In genomic region chr10:61618528-61618927, GRCm38 (mm10) we compare ENCODE assay signal across 25 mouse cellular contexts. TPM values are rescaled to one million over a fixed set of nuclear protein-coding genes. Genes with fewer than 3 reads are reported as not detected.
DNase-seq lines count a peak whose midpoint lies in the region; ATAC-seq and TF ChIP-seq lines count a peak whose summit lies in the region.
"Had no signal": no experiment of that assay in that cellular context is flagged by ENCODE, and none has a peak within 500 bp of the region (broad histone marks: within the 10 kb centered on the region; RNA-seq: fewer than 3 reads in every experiment).

No protein-coding gene starts in this region.

- no peaks in the 10 kb centered on the region for H3K36me3 ChIP-seq in CH12.LX (replicated peaks in 1 of 2; ENCODE audit: control insufficient read depth in 1 of 2, insufficient read depth in 1 of 2, low read length in 1 of 2)
- no peaks in the 10 kb centered on the region for H3K36me3 ChIP-seq in MEL (ENCODE audit: control insufficient read depth in 1 of 2, insufficient read depth in 2 of 2, low read length in 2 of 2)
- H3K36me3 ChIP-seq in forebrain, embryonic 10.5 days (replicated peaks): no peaks in the 10 kb centered on the region
- H3K36me3 ChIP-seq: embryonic facial prominence, embryonic 13.5 days; G1E; heart, embryonic 12.5 days; hindbrain, embryonic 10.5 days; intestine, embryonic 15.5 days had no signal

- peak; percentile 39; the same call in 1 of the 2 replicates for ATAC-seq in megakaryocyte progenitor cell, adult 5-6 weeks (replicated peaks; ENCODE audit: poor library complexity)
- ATAC-seq: CD4-positive, CD25-positive, alpha-beta regulatory T cell, adult 4 months; forebrain, embryonic 14.5 days; intestine, embryonic 15.5 days had no signal

- no peak overlapping the region for H3K27ac ChIP-seq in CH12.LX (ENCODE audit: insufficient read depth, low read depth)
- H3K27ac ChIP-seq in MEL (ENCODE audit: control insufficient read depth, low read depth, low read length): no peak overlapping the region
- no peak overlapping the region for H3K27ac ChIP-seq in forebrain, embryonic 10.5 days
- H3K27ac ChIP-seq: embryonic facial prominence, embryonic 13.5 days; gastrocnemius, adult 2 months; hindbrain, embryonic 10.5 days; hindbrain, embryonic 14.5 days; intestine, embryonic 15.5 days had no signal

- H3K4me2 ChIP-seq in CH12.LX (ENCODE audit: insufficient read depth, low read depth, poor library complexity, severe bottlenecking): no peak overlapping the region
- H3K4me2 ChIP-seq: embryonic facial prominence, embryonic 13.5 days; heart, embryonic 12.5 days; hindbrain, embryonic 14.5 days; intestine, embryonic 15.5 days had no signal

- H3K4me3 ChIP-seq in CH12.LX (replicated peaks in 1 of 3; ENCODE audit: low read depth in 2 of 3, low read length in 2 of 3, poor library complexity in 1 of 3): no peak overlapping the region
- no peak overlapping the region for H3K4me3 ChIP-seq in MEL (ENCODE audit: control insufficient read depth in 1 of 2, insufficient read depth in 1 of 2, low read depth in 2 of 2, low read length in 2 of 2)
- H3K4me3 ChIP-seq in forebrain, embryonic 10.5 days: no peak overlapping the region
- H3K4me3 ChIP-seq: embryonic facial prominence, embryonic 13.5 days; gastrocnemius, adult 2 months; heart, embryonic 12.5 days; hindbrain, embryonic 10.5 days; intestine, embryonic 15.5 days had no signal

- TF ChIP-seq RAD21 in CH12.LX (IDR thresholded peaks at IDR 0.05; ENCODE audit: low read depth, low read length) (no peak), MEL (IDR thresholded peaks at IDR 0.05; ENCODE audit: low read depth, low read length) (no peak; the same call in 1 of the 2 replicates)

- TF ChIP-seq POLR2A in CH12.LX (IDR thresholded peaks at IDR 0.05; ENCODE audit: low read depth, low read length) (no peak), MEL (IDR thresholded peaks at IDR 0.05; ENCODE audit: control insufficient read depth in 1 of 2, insufficient read depth in 1 of 2, low read depth in 1 of 2, low read length in 2 of 2, poor library complexity in 1 of 2) (no peak)

- H3K27me3 ChIP-seq in CH12.LX (replicated peaks) (no peaks in the 10 kb centered on the region), MEL (ENCODE audit: control insufficient read depth in 1 of 2, insufficient read depth in 2 of 2, low read length in 2 of 2) (no peaks in the 10 kb centered on the region)
- H3K27me3 ChIP-seq in forebrain, embryonic 10.5 days (ENCODE audit: poor library complexity, severe bottlenecking): peaks cover 8% of the 10 kb centered on the region
- H3K27me3 ChIP-seq: intestine, embryonic 15.5 days had no signal

- in situ Hi-C loops in CH12.LX (cut with MboI; ENCODE audit: low pct_ligation_motif_present, low pct_unique_long_range_greater_than_20kb, low sequenced_read_pairs): no loop called here

- DNase-seq in 416B (ENCODE audit: low read depth) (peak; percentile 42), CH12.LX (ENCODE audit: extremely low read depth) (peak; percentile 14), MEL (ENCODE audit: low read depth, low spot score) (peak; percentile 48)
- no peak for DNase-seq in forebrain, embryonic 10.5 days (ENCODE audit: extremely low spot score, low spot score)
- DNase-seq in cerebellum, adult 11 months: no peak
- no peak for DNase-seq in layer of hippocampus, postnatal 25 days (ENCODE audit: extremely low spot score in 1 of 2, low spot score in 1 of 2)
- DNase-seq: adrenal gland, postnatal 10 days; B cell, adult 2 months; cerebellum, adult 11-12 months; cerebellum, adult 9-11 months; cerebellum, postnatal 36 days; gastrocnemius, adult 2 months; gastrocnemius, postnatal 25 days had no signal

- 92% methylated on average over 2 of the region's 2 CpGs for WGBS in forebrain, embryonic 10.5 days

- H3K4me1 ChIP-seq in CH12.LX (ENCODE audit: control insufficient read depth in 1 of 2, insufficient read depth in 2 of 2) (peaks cover 3 to 19% of the 10 kb centered on the region in 2 experiments; a peak in 3 of 4 replicates), MEL (ENCODE audit: control insufficient read depth in 1 of 2, insufficient read depth in 2 of 2, low read length in 2 of 2) (no peaks in the 10 kb centered on the region)
- H3K4me1 ChIP-seq in forebrain, embryonic 10.5 days: peaks cover 8% of the 10 kb centered on the region
- H3K4me1 ChIP-seq: embryonic facial prominence, embryonic 13.5 days; heart, embryonic 12.5 days; hindbrain, embryonic 10.5 days; intestine, embryonic 15.5 days had no signal

- dilution Hi-C loops in CH12.LX (cut with MboI; ENCODE audit: extremely low pct_ligation_motif_present, extremely low pct_unique_long_range_greater_than_20kb, low sequenced_read_pairs): no loop called here

- no peaks in the 10 kb centered on the region for H3K79me2 ChIP-seq in CH12.LX (replicated peaks; ENCODE audit: control insufficient read depth, extremely low read depth, insufficient read depth, poor library complexity, severe bottlenecking)
- H3K79me2 ChIP-seq in MEL (ENCODE audit: control insufficient read depth, insufficient read depth, low read length, poor library complexity): no peaks in the 10 kb centered on the region

- H3K9me3 ChIP-seq in CH12.LX (replicated peaks; ENCODE audit: low read length): peaks cover 6% of the 10 kb centered on the region
- H3K9me3 ChIP-seq in MEL (replicated peaks; ENCODE audit: insufficient read depth, low read length): no peaks in the 10 kb centered on the region
- H3K9me3 ChIP-seq in forebrain, embryonic 10.5 days: peaks cover 11% of the 10 kb centered on the region; the same call in 1 of the 2 replicates
- H3K9me3 ChIP-seq: embryonic facial prominence, embryonic 13.5 days; G1E; heart, embryonic 12.5 days; intestine, embryonic 15.5 days had no signal

- TF ChIP-seq CTCF in CH12.LX (conservative IDR thresholded peaks at IDR 0.05 in 1 of 2, IDR thresholded peaks at IDR 0.05 in 1 of 2; ENCODE audit: low read depth in 2 of 2, low read length in 2 of 2): peak; percentile 15 to 32; a peak in 1 of 4 replicates
- TF ChIP-seq CTCF in MEL (IDR thresholded peaks at IDR 0.05 in 2 of 3, conservative IDR thresholded peaks at IDR 0.05 in 1 of 3; ENCODE audit: control insufficient read depth in 1 of 3, insufficient read depth in 1 of 3, low read depth in 2 of 3, low read length in 3 of 3, poor library complexity in 1 of 3, severe bottlenecking in 1 of 3): peak in 1 of 3 experiments; percentile 27; a peak in 3 of 6 replicates

- TF ChIP-seq EP300 in CH12.LX (IDR thresholded peaks at IDR 0.05; ENCODE audit: low read length): no peak
- TF ChIP-seq EP300 in MEL (IDR thresholded peaks at IDR 0.05; ENCODE audit: low read depth in 1 of 2, low read length in 2 of 2): no peak

- H3K9ac ChIP-seq in CH12.LX (ENCODE audit: insufficient read depth, low read depth) (no peak overlapping the region), MEL (ENCODE audit: control insufficient read depth, low read depth, low read length, poor library complexity, severe bottlenecking) (no peak overlapping the region)
- H3K9ac ChIP-seq: embryonic facial prominence, embryonic 13.5 days; heart, embryonic 12.5 days; hindbrain, embryonic 14.5 days; intestine, embryonic 15.5 days had no signal

TF ChIP-seq in CH12.LX, 34 proteins besides CTCF, POLR2A, EP300 and RAD21 (continues in another document):
- TF ChIP-seq IRF4 (IDR thresholded peaks at IDR 0.05; ENCODE audit: low read depth, low read length): no peak
- no peak for TF ChIP-seq MXI1 (IDR thresholded peaks at IDR 0.05; ENCODE audit: low read depth, low read length)
- TF ChIP-seq MAFK (IDR thresholded peaks at IDR 0.05; ENCODE audit: insufficient replicate concordance, low read length): no peak
- no peak for TF ChIP-seq NRF1 (IDR thresholded peaks at IDR 0.05; ENCODE audit: low read depth, low read length)
- no peak for TF ChIP-seq E2F4 (IDR thresholded peaks at IDR 0.05; ENCODE audit: insufficient replicate concordance, low read depth, low read length)
- no peak for TF ChIP-seq MYC (IDR thresholded peaks at IDR 0.05; ENCODE audit: low read depth, low read length)
- no peak for TF ChIP-seq ZMIZ1 (IDR thresholded peaks at IDR 0.05; ENCODE audit: low read depth, low read length)
- no peak for TF ChIP-seq UBTF (IDR thresholded peaks at IDR 0.05; ENCODE audit: low read depth, low read length)

TF ChIP-seq in MEL, 35 proteins besides CTCF, POLR2A, EP300 and RAD21:
- TF ChIP-seq MAX (IDR thresholded peaks at IDR 0.05; ENCODE audit: low read length): no peak
TF ChIP-seq in MEL: peak in this region for 0.

RNA-seq across cellular contexts. Expression of gene Npffr1, which starts 23.2 kb away (rescaled TPM):
- total RNA-seq in CH12.LX (2012; rRNA removed) (not detected in 2 replicates), CH12.LX (2014; rRNA removed) (not detected in 2 replicates), MEL (2012; rRNA removed) (not detected in 2 replicates)
- polyA plus RNA-seq in CH12.LX (2012; ENCODE audit: insufficient read length, low read depth) (not detected in 2 replicates), MEL (2012; ENCODE audit: insufficient read depth in 1 of 2, insufficient read length in 2 of 2, low read depth in 1 of 2, low replicate concordance in 2 of 2, missing spikeins in 1 of 2) (not detected)
- 0.10 TPM in 2 replicates for total RNA-seq in megakaryocyte progenitor cell, adult 5-6 weeks (2015)
- total RNA-seq in megakaryocyte progenitor cell, adult 5-6 weeks (2017): not detected in 2 replicates
- 0.05 and 0.07 TPM in 2 replicates for polyA plus RNA-seq in forebrain, embryonic 10.5 days (2016; fragmentation: Nextera tagmentation; extraction: Ambion mirVana)
- total RNA-seq in layer of hippocampus, postnatal 25 days (2021): 1 to 10 TPM; 4.0 to 4.8 TPM
- total RNA-seq: gastrocnemius, postnatal 25 days; granulocyte monocyte progenitor cell, adult 5-6 weeks; heart, postnatal 25 days had no signal
- polyA plus RNA-seq: CD4-positive, CD25-positive, alpha-beta regulatory T cell, adult 4 months; embryonic facial prominence, embryonic 13.5 days; G1E; heart, embryonic 16.5 days had no signal

RNA-seq across cellular contexts. Expression of gene Ppa1, which starts 29.8 kb away (rescaled TPM):
- total RNA-seq in CH12.LX (2012; rRNA removed): 178 and 257 TPM in 2 replicates
- 337 and 352 TPM in 2 replicates for total RNA-seq in CH12.LX (2014; rRNA removed)
- polyA plus RNA-seq in CH12.LX (2012; ENCODE audit: insufficient read length, low read depth): 249 and 250 TPM in 2 replicates
- 201 and 211 TPM in 2 replicates for total RNA-seq in MEL (2012; rRNA removed)
- 100 to 1,000 TPM in 1 of 2 experiments, not detected in 1; 197 TPM for polyA plus RNA-seq in MEL (2012; ENCODE audit: insufficient read depth in 1 of 2, insufficient read length in 2 of 2, low read depth in 1 of 2, low replicate concordance in 2 of 2, missing spikeins in 1 of 2)
- total RNA-seq in megakaryocyte progenitor cell, adult 5-6 weeks (2015): 94.9 and 95.4 TPM in 2 replicates
- total RNA-seq in megakaryocyte progenitor cell, adult 5-6 weeks (2017): 139 and 176 TPM in 2 replicates
- polyA plus RNA-seq in forebrain, embryonic 10.5 days (2016; fragmentation: Nextera tagmentation; extraction: Ambion mirVana): 392 and 395 TPM in 2 replicates
- total RNA-seq in layer of hippocampus, postnatal 25 days (2021): 100 to 1,000 TPM in 1 of 2 experiments, 10 to 100 TPM in 1; 99.5 to 110 TPM

Comparison
In these comparisons a context has a peak if more than half of its experiments do, and no peak if none do; other contexts are left out.
1. DNase-seq: peak in 416B (single experiment), CH12.LX (single experiment) and MEL (single experiment); none in forebrain, embryonic 10.5 days (single experiment), cerebellum, adult 11 months (single experiment) and layer of hippocampus, postnatal 25 days (0 of 2).